Mouse (Mus musculus): ENCODE measurements around the gene Gab2.

GRCm38 (mm10) chr7:97171089-97171488, 89.7 kb downstream of the Gab2 start:
- TF ChIP-seq POLR2A (IDR thresholded peaks at IDR 0.05; ENCODE audit: borderline replicate concordance, control insufficient read depth, low read depth, low read length) (no peak), CTCF (IDR thresholded peaks at IDR 0.05; ENCODE audit: control insufficient read depth, insufficient read depth, low read length) (no peak)

Measured in bone marrow, adult 2 months (tissue).